16 mouse cellular contexts compared by ENCODE assay signal in genomic region chr2:168065511-168065910, GRCm38 (mm10). TPM values are rescaled to one million over a fixed set of nuclear protein-coding genes. Genes with fewer than 3 reads are reported as not detected.
DNase-seq lines count a peak whose midpoint lies in the region; ATAC-seq and TF ChIP-seq lines count a peak whose summit lies in the region.
"Had no signal": no experiment of that assay in that cellular context is flagged by ENCODE, and none has a peak within 500 bp of the region (broad histone marks: within the 10 kb centered on the region; RNA-seq: fewer than 3 reads in every experiment).

No protein-coding gene starts in this region.

- H3K9ac ChIP-seq in lung, postnatal 0 days (replicated peaks; ENCODE audit: low read depth) = no peak overlapping the region
- H3K9ac ChIP-seq in hindbrain, embryonic 16.5 days (ENCODE audit: low read depth, low read length) = no peak overlapping the region
- H3K9ac ChIP-seq: embryonic facial prominence, embryonic 12.5 days; limb, embryonic 15.5 days; liver, postnatal 0 days; neural tube, embryonic 12.5 days had no signal

- 49% methylated on average over 7 of the region's 7 CpGs for WGBS in lung, postnatal 0 days
- 91% methylated on average over 7 of the region's 7 CpGs for WGBS in hindbrain, embryonic 16.5 days

- no peaks in the 10 kb centered on the region for H3K36me3 ChIP-seq in lung, postnatal 0 days (ENCODE audit: insufficient read depth, low read length)
- no peaks in the 10 kb centered on the region for H3K36me3 ChIP-seq in hindbrain, embryonic 16.5 days (ENCODE audit: control insufficient read depth, insufficient read depth, low read length)
- H3K36me3 ChIP-seq: embryonic facial prominence, embryonic 12.5 days; limb, embryonic 15.5 days; neural tube, embryonic 12.5 days had no signal

- no peaks in the 10 kb centered on the region for H3K27me3 ChIP-seq in lung, postnatal 0 days (replicated peaks; ENCODE audit: insufficient read depth, low read length)
- no peaks in the 10 kb centered on the region for H3K27me3 ChIP-seq in hindbrain, embryonic 16.5 days (replicated peaks; ENCODE audit: control insufficient read depth, insufficient read depth, low read length)
- H3K27me3 ChIP-seq: limb, embryonic 15.5 days; neural tube, embryonic 12.5 days had no signal

- no peaks in the 10 kb centered on the region; the same call in 1 of the 2 replicates for H3K4me1 ChIP-seq in lung, postnatal 0 days (ENCODE audit: insufficient read depth, low read depth, low read length)
- H3K4me1 ChIP-seq in hindbrain, embryonic 16.5 days (ENCODE audit: control insufficient read depth, insufficient read depth, low read depth, low read length) = no peaks in the 10 kb centered on the region
- H3K4me1 ChIP-seq: embryonic facial prominence, embryonic 12.5 days; neural tube, embryonic 12.5 days had no signal

- peak; percentile 54 for DNase-seq in lung, postnatal 0 days (ENCODE audit: low spot score)
- no peak for DNase-seq in lung, postnatal 14 days
- DNase-seq in adrenal gland, postnatal 14 days = peak; percentile 59
- DNase-seq in thymus, postnatal 14 days = no peak
- DNase-seq in right cerebral cortex, postnatal 25 days = no peak
- DNase-seq: cerebellum, adult 11 months; gastrocnemius, postnatal 25 days; kidney, postnatal 14 days; layer of hippocampus, adult 9-11 months; liver, postnatal 0 days had no signal

- no peaks in the 10 kb centered on the region for H3K9me3 ChIP-seq in lung, postnatal 0 days (ENCODE audit: low read length)
- no peaks in the 10 kb centered on the region for H3K9me3 ChIP-seq in hindbrain, embryonic 16.5 days (ENCODE audit: control insufficient read depth, low read length)
- H3K9me3 ChIP-seq: embryonic facial prominence, embryonic 12.5 days; limb, embryonic 15.5 days; neural tube, embryonic 12.5 days had no signal

- peak; percentile 54 for ATAC-seq in lung, postnatal 0 days
- ATAC-seq in megakaryocyte, adult 5-6 weeks (ENCODE audit: poor library complexity, severe bottlenecking) = peak; percentile 67
- no peak for ATAC-seq in hindbrain, embryonic 16.5 days
- ATAC-seq: liver, postnatal 0 days had no signal

- peak; percentile 72; the same call in 1 of the 2 replicates for TF ChIP-seq EP300 in lung, postnatal 0 days (IDR thresholded peaks at IDR 0.05)

- H3K4me2 ChIP-seq in lung, postnatal 0 days (replicated peaks; ENCODE audit: low read depth, low read length) = no peak overlapping the region
- H3K4me2 ChIP-seq in hindbrain, embryonic 16.5 days (ENCODE audit: low read length) = no peak overlapping the region
- H3K4me2 ChIP-seq: embryonic facial prominence, embryonic 12.5 days; heart, embryonic 11.5 days; limb, embryonic 15.5 days; neural tube, embryonic 12.5 days had no signal

- H3K27ac ChIP-seq in lung, postnatal 0 days (ENCODE audit: low read length) = peak overlapping the region; percentile 90; the same call in 1 of the 2 replicates
- H3K27ac ChIP-seq in hindbrain, embryonic 16.5 days (ENCODE audit: low read depth, low read length) = no peak overlapping the region
- H3K27ac ChIP-seq: embryonic facial prominence, embryonic 12.5 days; limb, embryonic 15.5 days; neural tube, embryonic 12.5 days had no signal

- TF ChIP-seq CTCF in lung, postnatal 0 days (IDR thresholded peaks at IDR 0.05) = no peak; the same call in 1 of the 2 replicates

- H3K4me3 ChIP-seq in lung, postnatal 0 days (ENCODE audit: low read depth, low read length) = no peak overlapping the region
- no peak overlapping the region for H3K4me3 ChIP-seq in hindbrain, embryonic 16.5 days (ENCODE audit: low read length)
- H3K4me3 ChIP-seq: embryonic facial prominence, embryonic 12.5 days; limb, embryonic 15.5 days; neural tube, embryonic 12.5 days had no signal

RNA-seq across cellular contexts. Expression of gene Pard6b, which starts 15.3 kb away (rescaled TPM):
- polyA plus RNA-seq in lung, postnatal 0 days (2015; fragmentation: Nextera tagmentation; extraction: Ambion mirVana) = 47.2 and 50.5 TPM in 2 replicates
- 1.7 and 1.9 TPM in 2 replicates for total RNA-seq in adrenal gland, postnatal 14 days (2021)
- 0.30 TPM in 1 of 2 replicates, not detected in the other for total RNA-seq in megakaryocyte, adult 5-6 weeks (2015)
- 0.26 TPM in 1 of 2 replicates, not detected in the other for total RNA-seq in megakaryocyte, adult 5-6 weeks (2017)
- polyA plus RNA-seq in hindbrain, embryonic 16.5 days (2015; fragmentation: Nextera tagmentation; extraction: Ambion mirVana) = 4.5 and 6.6 TPM in 2 replicates

RNA-seq across cellular contexts. Expression of gene Ripor3, which starts 55.1 kb away (rescaled TPM):
- 1.00 and 1.1 TPM in 2 replicates for polyA plus RNA-seq in lung, postnatal 0 days (2015; fragmentation: Nextera tagmentation; extraction: Ambion mirVana)
- total RNA-seq in adrenal gland, postnatal 14 days (2021) = 2.6 and 5.3 TPM in 2 replicates
- 0.20 TPM in 1 of 2 replicates, not detected in the other for total RNA-seq in megakaryocyte, adult 5-6 weeks (2015)
- not detected in 2 replicates for total RNA-seq in megakaryocyte, adult 5-6 weeks (2017)
- 0.19 and 0.70 TPM in 2 replicates for polyA plus RNA-seq in hindbrain, embryonic 16.5 days (2015; fragmentation: Nextera tagmentation; extraction: Ambion mirVana)

Comparison
In these comparisons a context has a peak if more than half of its experiments do, and no peak if none do; other contexts are left out.
1. DNase-seq: peak in lung, postnatal 0 days (single experiment) and adrenal gland, postnatal 14 days (single experiment); none in lung, postnatal 14 days (single experiment), thymus, postnatal 14 days (single experiment) and right cerebral cortex, postnatal 25 days (single experiment).